Mouse (Mus musculus) embryonic facial prominence, embryonic 15.5 days (tissue): ENCODE measurements around the gene Gm21958. TPM values are rescaled to one million over a fixed set of nuclear protein-coding genes. Genes with fewer than 3 reads are reported as not detected.
A peak's percentile ranks its signal among the peaks of the same experiment; 100 is the strongest.

ENCODE experiments used
- ATAC-seq: fragments of 200-750 bp; cut with Nextera tagmentation; 2 replicates; pipeline ENCODE4 v1.8.0; 2017; ENCODE audit warnings: low read depth, moderate TSS enrichment; ENCODE audit not compliant: insufficient number of reproducible peaks, low FRiP score, low TSS enrichment
- H3K27ac ChIP-seq: fragments of 300-500 bp; sonication (generic); replicated peaks from 2 replicates; pipeline ENCODE4 v1.5.1; 2015; ENCODE audit warnings: mild to moderate bottlenecking, inconsistent platforms
- H3K27me3 ChIP-seq: fragments of 300-500 bp; sonication (generic); 2 replicates; pipeline ENCODE4 v1.6.1; 2015; ENCODE audit warnings: inconsistent platforms
- H3K36me3 ChIP-seq: fragments of 300-500 bp; sonication (generic); 2 replicates; pipeline ENCODE4 v1.6.1; 2015; ENCODE audit warnings: mild to moderate bottlenecking, inconsistent platforms
- H3K4me1 ChIP-seq: fragments of 300-500 bp; sonication (generic); 2 replicates; pipeline ENCODE4 v1.6.1; 2015; ENCODE audit warnings: inconsistent platforms
- H3K4me2 ChIP-seq: fragments of 300-500 bp; sonication (generic); replicated peaks from 2 replicates; pipeline ENCODE4 v1.6.1; 2015; ENCODE audit warnings: mild to moderate bottlenecking, inconsistent platforms
- H3K4me3 ChIP-seq: fragments of 300-500 bp; sonication (generic); replicated peaks from 2 replicates; pipeline ENCODE4 v1.5.1; 2015; ENCODE audit warnings: mild to moderate bottlenecking, inconsistent platforms
- H3K9ac ChIP-seq: fragments of 300-500 bp; sonication (generic); 2 replicates; pipeline ENCODE4 v1.6.1; 2015; ENCODE audit warnings: inconsistent platforms
- H3K9me3 ChIP-seq: fragments of 300-500 bp; sonication (generic); replicated peaks from 2 replicates; pipeline ENCODE4 v1.6.1; 2016; ENCODE audit warnings: inconsistent platforms
- WGBS: fragments of 180-500 bp; shearing (Covaris S2); methylation state at CpG from one replicate; pipeline ENCODE4 v1.1.7; 2015; 5-methylcytosine and 5-hydroxymethylcytosine counted together
- polyA plus RNA-seq: library from polyadenylated mRNA; unstranded; fragments of >200 nt; fragmentation: Nextera tagmentation; extraction: Ambion mirVana; gene quantifications from 2 replicates; pipeline ENCODE4 v1.2.1, GENCODE M21; 2015

The Gm21958 gene
- polyA plus RNA-seq = 0.45 TPM in 1 of 2 replicates, not detected in the other

DNA sequence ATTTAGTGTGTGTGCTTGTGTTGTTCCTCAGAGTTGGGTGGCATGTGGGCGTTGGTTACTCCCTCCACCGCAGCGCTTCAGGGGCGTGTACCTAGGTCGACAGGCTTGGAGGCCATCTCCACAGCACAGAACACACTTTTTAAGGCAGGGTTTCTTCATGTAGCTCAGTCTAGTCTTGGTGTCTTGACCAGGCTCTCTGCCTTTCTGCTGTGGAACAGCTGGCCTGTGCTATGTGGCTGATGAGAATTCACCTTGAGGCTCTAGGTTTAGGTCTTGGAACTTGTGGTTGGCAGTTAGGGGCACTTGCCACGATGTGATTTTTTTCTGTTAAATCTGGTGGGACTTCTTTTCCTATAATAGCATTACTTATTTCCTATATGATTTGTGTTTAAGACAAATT, at the start of gene Gm21958:
Gene Gm21958 (minus strand): TSS at position 101 of the 400 bp plus-strand sequence.
- H3K9ac ChIP-seq = no peak within 1 kb of the TSS
- no peaks in the 10 kb centered on the region for H3K9me3 ChIP-seq
- peaks cover 72% of the 10 kb centered on the region for H3K36me3 ChIP-seq
- no peaks in the 10 kb centered on the region for H3K27me3 ChIP-seq
- H3K4me1 ChIP-seq = no peaks in the 10 kb centered on the region
- H3K4me2 ChIP-seq = no peak within 1 kb of the TSS
- no peak for ATAC-seq
- 90% methylated on average over 6 of the region's 6 CpGs for WGBS
- H3K4me3 ChIP-seq = no peak within 1 kb of the TSS
- no peak within 1 kb of the TSS for H3K27ac ChIP-seq

DNA sequence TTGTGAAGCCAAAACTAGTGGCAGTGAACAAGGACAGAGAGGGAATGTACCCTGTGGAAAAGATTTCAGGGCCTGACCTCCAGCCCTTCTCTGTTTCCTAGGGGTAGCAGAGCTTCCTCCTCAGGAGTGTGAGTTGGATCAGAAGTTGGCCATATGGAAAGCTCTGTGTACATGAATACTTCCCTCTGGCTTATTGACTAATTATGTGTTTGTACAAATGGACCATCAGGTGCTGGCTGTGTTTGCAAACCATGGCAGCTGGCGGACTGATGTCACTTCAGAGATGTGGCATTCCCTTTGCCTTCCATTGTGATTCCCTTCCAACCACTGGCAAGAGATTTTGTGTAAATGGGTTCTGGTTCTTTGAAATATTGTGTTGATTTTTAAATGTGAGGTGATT, 47.1 kb upstream of the Gm21958 start:
- no peaks in the 10 kb centered on the region for H3K36me3 ChIP-seq
- 79% methylated on average over 1 of the region's 1 CpGs for WGBS
- no peaks in the 10 kb centered on the region for H3K9me3 ChIP-seq
- ATAC-seq = no peak
- H3K4me1 ChIP-seq = peaks cover 3% of the 10 kb centered on the region
- H3K4me3 ChIP-seq = no peak overlapping the region
- no peak overlapping the region for H3K9ac ChIP-seq
- H3K27me3 ChIP-seq = no peaks in the 10 kb centered on the region
- H3K4me2 ChIP-seq = no peak overlapping the region
- H3K27ac ChIP-seq = no peak overlapping the region

DNA sequence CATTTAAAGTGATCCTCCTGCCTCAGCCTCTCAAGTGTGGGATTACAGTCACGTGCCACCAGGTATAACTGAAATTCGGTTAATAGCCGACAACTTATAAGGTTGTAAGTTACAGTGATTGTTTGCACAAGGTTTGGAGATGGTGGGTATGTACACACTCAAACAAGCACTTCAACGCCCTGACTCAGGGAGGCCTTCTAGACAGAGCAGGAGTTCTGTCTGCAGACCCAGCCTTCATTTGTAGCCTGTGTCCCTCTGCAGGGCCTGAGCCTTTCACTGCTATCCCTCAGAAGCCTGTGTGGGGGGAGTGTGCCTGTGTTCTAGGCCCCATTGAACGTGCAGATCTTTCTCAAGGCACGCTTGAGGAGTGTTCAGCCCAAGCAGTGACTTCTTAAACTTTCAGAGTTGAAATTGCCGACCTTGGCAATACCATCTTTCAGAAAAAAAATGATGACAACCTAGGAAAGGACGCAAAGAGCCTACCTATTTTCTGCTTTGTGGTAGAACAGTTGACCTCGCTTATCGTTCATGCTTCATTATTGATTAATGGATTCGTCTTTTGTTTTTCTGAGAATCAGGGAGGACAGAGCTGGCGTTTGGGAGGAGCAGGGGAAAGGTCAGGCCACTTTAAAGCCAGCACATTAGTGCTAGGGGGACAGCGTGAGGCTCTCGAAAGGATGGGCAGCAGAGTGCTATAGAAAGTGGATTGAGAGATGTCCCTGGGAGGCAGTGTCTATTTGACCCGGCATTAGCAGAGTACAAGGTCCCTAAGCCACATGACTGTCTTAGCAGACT, 46.4 kb upstream of the Gm21958 start:
- Histone ChIP-seq H3K4me3 (no peak overlapping the region), H3K9me3 (no peaks in the 10 kb centered on the region), H3K36me3 (no peaks in the 10 kb centered on the region), H3K27ac (no peak overlapping the region), H3K27me3 (no peaks in the 10 kb centered on the region), H3K4me2 (no peak overlapping the region), H3K4me1 (peaks cover 11% of the 10 kb centered on the region), H3K9ac (no peak overlapping the region)
- 75% methylated on average over 15 of the region's 15 CpGs for WGBS
- no peak for ATAC-seq

DNA sequence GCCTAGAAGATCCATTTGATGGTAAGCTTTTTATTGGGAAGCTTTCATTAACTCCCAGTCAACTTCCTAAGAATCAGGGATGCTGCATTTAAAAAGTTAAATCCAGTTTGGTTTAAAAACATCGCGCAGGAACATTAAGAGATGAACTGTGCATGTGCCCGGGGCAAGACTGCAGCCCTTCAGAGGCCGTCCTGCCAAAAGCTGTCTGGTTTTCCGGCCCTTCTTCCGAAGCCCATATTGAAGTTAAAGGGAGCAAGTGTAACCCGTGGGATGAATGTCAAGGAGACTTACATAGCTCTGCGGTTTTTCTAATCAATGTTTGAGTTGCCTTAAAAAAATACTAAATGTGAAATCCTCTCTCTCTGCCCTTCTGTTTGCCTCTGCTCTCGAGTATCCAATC, 45.1 kb upstream of the Gm21958 start:
- Histone ChIP-seq H3K27ac (no peak overlapping the region), H3K36me3 (no peaks in the 10 kb centered on the region), H3K27me3 (peaks cover 5% of the 10 kb centered on the region; the same call in 1 of the 2 replicates), H3K9ac (no peak overlapping the region), H3K4me3 (no peak overlapping the region), H3K9me3 (no peaks in the 10 kb centered on the region), H3K4me2 (no peak overlapping the region), H3K4me1 (peaks cover 19% of the 10 kb centered on the region)
- ATAC-seq = no peak
- 58% methylated on average over 9 of the region's 9 CpGs for WGBS

DNA sequence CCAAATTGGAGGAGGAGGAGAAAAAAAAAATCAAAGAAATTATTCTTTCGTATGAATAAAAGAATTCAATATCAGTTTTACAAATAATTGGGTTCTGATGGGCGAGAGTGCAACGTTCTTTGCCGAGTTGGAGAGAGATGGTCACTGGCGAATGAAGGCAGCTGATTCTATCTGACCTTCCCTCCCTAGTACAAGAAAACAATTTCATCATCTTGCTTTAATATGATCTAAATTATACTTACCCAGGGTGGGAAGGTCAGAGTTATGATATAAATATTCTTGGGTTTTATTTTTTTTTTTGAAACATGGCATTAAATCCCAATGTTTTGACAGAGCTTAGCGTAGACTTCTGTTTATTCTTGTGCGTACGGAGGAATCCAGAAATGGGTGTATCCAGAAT, 43.3 kb upstream of the Gm21958 start:
- Histone ChIP-seq H3K4me1 (peaks cover 19% of the 10 kb centered on the region), H3K9ac (no peak overlapping the region), H3K27ac (no peak overlapping the region), H3K9me3 (no peaks in the 10 kb centered on the region), H3K4me3 (no peak overlapping the region), H3K4me2 (no peak overlapping the region), H3K36me3 (no peaks in the 10 kb centered on the region), H3K27me3 (peaks cover 5% of the 10 kb centered on the region; the same call in 1 of the 2 replicates)
- 75% methylated on average over 8 of the region's 8 CpGs for WGBS
- no peak for ATAC-seq

DNA sequence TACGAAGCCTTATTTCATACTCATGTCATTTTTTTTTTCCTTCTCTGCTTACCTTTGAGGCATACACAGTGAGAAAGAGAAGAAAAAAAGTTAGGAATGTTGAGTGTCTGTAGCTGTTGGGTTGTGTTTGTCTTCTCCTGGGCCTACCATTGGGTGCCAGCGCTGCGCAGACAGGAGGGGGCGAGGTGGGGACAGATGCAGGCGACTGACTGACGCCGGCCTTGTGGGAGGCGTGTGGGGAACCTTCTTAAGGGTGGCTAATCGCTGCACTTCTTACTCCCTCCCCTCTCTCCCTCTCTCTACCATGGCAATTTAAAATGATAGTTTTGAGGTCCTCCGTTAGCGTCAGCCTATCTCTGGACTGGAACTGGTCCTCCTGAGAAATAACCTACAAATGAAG, 41.9 kb upstream of the Gm21958 start:
- ATAC-seq = peak; percentile 65; the same call in 1 of the 2 replicates
- H3K9me3 ChIP-seq = no peaks in the 10 kb centered on the region
- H3K9ac ChIP-seq = no peak overlapping the region
- peaks cover 3% of the 10 kb centered on the region; the same call in 1 of the 2 replicates for H3K36me3 ChIP-seq
- peaks cover 19% of the 10 kb centered on the region for H3K4me1 ChIP-seq
- WGBS = 3% methylated on average over 11 of the region's 11 CpGs
- H3K4me2 ChIP-seq = peak overlapping the region; percentile 99
- H3K4me3 ChIP-seq = peak overlapping the region; percentile 67
- H3K27me3 ChIP-seq = peaks cover 5% of the 10 kb centered on the region; the same call in 1 of the 2 replicates
- H3K27ac ChIP-seq = peak overlapping the region; percentile 74

DNA sequence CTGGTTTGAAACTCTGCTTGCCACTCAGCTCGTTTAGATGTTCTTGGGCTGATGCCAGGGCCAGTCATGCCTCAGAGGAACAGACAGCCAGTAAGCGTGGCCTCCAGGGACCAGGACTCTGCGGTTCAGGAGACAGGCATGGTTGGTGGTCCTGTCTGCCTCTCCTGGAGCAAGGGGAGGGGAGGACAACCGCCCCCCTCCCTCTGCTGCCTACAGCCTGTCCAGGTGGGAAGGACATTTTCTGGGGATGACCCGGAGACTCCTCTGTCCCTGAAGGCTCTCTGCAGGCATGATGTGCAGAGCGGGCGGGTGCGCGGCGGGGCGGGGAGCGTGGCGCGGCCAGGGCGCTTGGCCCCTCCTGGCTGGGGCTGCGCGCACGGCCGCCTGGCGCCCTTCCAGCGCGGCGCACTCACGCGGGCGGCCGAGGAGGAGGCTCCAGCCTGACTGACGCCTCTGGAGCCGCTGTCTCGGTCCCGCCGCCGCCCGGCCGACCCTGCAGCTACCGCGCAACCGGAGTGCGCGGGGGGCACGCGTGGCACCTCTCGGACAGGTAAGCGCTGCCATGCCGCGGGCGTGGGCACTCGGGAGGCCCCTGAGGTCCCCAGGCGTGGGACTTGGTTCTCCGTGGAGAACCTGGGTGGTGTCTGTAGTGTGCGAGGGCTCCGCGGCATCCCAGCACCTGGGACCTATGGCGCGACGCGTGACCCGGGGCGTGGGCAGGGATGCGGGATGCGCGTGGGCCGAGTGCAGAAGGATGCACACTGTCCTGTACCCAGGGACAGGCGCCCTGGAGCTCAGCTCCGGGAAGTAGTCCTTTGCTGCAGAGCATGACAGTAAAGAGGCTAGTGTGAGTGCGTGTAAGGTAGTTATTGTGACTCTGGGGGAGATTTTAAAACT, 41.2 kb upstream of the Gm21958 start, which contains the start of gene Smad9:
Gene Smad9 (plus strand): TSS at position 438 of the 897 bp plus-strand sequence.
- Histone ChIP-seq H3K4me2 (peak within 1 kb of the TSS; percentile 99), H3K36me3 (peaks cover 9% of the 10 kb centered on the region), H3K27me3 (peaks cover 5% of the 10 kb centered on the region; the same call in 1 of the 2 replicates), H3K4me1 (peaks cover 19% of the 10 kb centered on the region), H3K9ac (peak within 1 kb of the TSS; percentile 57), H3K27ac (peak within 1 kb of the TSS; percentile 74), H3K9me3 (no peaks in the 10 kb centered on the region), H3K4me3 (peak within 1 kb of the TSS; percentile 67)
- peak; percentile 74 for ATAC-seq
- WGBS = under 1% methylated on average over 64 of the region's 66 CpGs

DNA sequence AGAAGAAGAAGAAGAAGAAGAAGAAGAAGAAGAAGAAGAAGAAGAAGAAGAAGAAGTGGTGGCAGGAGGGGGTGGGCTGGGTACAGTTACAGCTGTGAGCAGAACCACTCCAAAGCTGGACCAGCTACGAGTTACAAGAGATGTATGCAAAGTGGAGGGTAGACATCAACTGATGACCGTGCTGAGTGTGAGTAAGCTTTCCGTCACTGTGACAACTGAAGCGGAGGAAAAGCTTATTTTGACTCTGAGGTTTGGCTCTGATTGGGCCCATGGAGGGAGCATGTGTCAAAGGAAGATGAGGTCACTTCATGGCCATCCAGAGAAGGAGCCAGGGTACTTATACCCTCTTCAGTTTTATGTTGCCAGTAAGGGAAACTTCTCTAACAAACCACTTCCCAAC, 39.3 kb upstream of the Gm21958 start:
- no peak overlapping the region for H3K4me2 ChIP-seq
- no peak overlapping the region for H3K27ac ChIP-seq
- peaks cover 19% of the 10 kb centered on the region for H3K4me1 ChIP-seq
- H3K9me3 ChIP-seq = no peaks in the 10 kb centered on the region
- peaks cover 28% of the 10 kb centered on the region for H3K36me3 ChIP-seq
- no peak for ATAC-seq
- no peak overlapping the region for H3K4me3 ChIP-seq
- H3K9ac ChIP-seq = no peak overlapping the region
- peaks cover 5% of the 10 kb centered on the region; the same call in 1 of the 2 replicates for H3K27me3 ChIP-seq
- 80% methylated on average over 4 of the region's 4 CpGs for WGBS

DNA sequence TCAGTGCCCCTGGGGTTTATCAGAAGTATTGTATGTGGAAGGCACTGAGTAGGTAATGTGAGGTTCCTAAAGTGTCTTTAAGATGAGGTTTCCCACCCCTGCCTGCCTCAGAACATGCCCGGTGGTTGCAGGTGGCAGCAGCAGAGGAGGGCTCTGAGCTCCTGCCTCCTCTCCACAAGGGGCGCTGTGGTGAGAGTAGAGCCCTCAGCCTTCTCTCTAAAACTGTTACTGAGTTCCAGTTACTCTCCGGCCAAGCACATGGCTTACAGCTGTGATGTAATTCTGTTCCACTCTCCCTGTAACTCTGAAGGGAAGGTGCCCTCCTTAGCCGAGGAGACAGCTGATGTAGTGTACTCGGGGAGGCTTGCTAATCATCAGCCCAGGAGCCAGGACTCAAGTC, 31.6 kb upstream of the Gm21958 start:
- H3K4me3 ChIP-seq = no peak overlapping the region
- no peak for ATAC-seq
- WGBS = 51% methylated on average over 5 of the region's 5 CpGs
- H3K36me3 ChIP-seq = peaks cover 97% of the 10 kb centered on the region
- no peaks in the 10 kb centered on the region for H3K27me3 ChIP-seq
- H3K27ac ChIP-seq = no peak overlapping the region
- H3K4me2 ChIP-seq = no peak overlapping the region
- H3K9me3 ChIP-seq = no peaks in the 10 kb centered on the region
- no peaks in the 10 kb centered on the region for H3K4me1 ChIP-seq
- no peak overlapping the region for H3K9ac ChIP-seq

DNA sequence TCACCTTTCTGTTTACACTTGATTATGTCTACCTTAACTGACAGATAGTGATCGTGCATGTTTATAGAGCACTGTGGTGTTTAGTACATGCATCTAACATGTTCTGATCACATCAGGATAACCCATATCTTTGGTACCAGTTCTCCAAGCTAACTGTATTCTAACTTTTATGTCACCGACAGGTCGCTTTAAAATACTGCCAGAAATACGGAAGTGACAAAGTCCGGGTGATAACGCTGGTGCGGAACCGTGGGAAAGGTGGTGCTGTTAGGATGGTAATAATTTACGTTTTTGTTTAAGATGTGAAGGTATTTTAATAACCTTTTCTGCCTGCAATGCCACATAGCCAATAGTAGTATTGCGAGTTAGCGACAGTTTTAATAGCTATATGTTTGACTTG, 27.8 kb upstream of the Gm21958 start:
- 96% methylated on average over 11 of the region's 11 CpGs for WGBS

DNA sequence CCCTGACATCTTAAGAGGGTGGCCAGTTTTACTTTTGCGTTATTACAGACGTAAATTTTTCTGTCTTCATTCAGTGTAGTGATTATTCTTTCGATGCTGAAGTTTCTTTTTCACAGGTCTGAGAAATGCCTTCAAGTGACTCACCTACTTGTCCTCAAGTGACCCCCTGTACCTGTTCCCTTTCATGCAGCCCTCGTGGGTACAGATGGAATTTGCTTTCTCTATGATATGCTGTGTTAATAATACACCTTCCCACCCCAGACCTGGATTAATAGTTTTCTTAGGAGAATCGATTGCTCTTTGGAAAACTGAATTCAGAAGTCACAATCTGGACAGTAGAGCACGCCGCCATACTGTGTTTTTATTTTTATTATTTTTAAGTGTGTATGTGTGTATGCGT, 23.2 kb upstream of the Gm21958 start:
- Histone ChIP-seq H3K9ac (no peak overlapping the region), H3K4me3 (no peak overlapping the region), H3K4me2 (no peak overlapping the region), H3K4me1 (peaks cover 5% of the 10 kb centered on the region; the same call in 1 of the 2 replicates), H3K36me3 (peaks cover 45% of the 10 kb centered on the region), H3K27ac (no peak overlapping the region), H3K27me3 (no peaks in the 10 kb centered on the region), H3K9me3 (no peaks in the 10 kb centered on the region)
- ATAC-seq = no peak
- WGBS = 94% methylated on average over 8 of the region's 8 CpGs

More for the DNA sequence above, 27.8 kb upstream of the Gm21958 start:
- Histone ChIP-seq H3K27ac (no peak overlapping the region), H3K9me3 (no peaks in the 10 kb centered on the region), H3K4me2 (no peak overlapping the region), H3K27me3 (no peaks in the 10 kb centered on the region), H3K4me1 (no peaks in the 10 kb centered on the region), H3K9ac (no peak overlapping the region), H3K4me3 (no peak overlapping the region), H3K36me3 (peaks cover 83% of the 10 kb centered on the region)
- no peak for ATAC-seq
